Mouse (Mus musculus) heart, adult 2 months (tissue): ENCODE results near the gene Zfp46. TPM values are rescaled to one million over a fixed set of nuclear protein-coding genes. Genes with fewer than 3 reads are reported as not detected.

Experiments used
- DNase-seq, 2 experiments: peaks; one replicate each; pipeline ENCODE4 v3.0.0; 2021
- H3K27ac ChIP-seq: fragments of 200-600 bp; 2 replicates; pipeline ENCODE4 v1.8.1; 2022
- H3K27me3 ChIP-seq: fragments of 200-500 bp; 2 replicates; pipeline ENCODE4 v1.6.1; 2012; ENCODE audit warnings: mild to moderate bottlenecking, low read length, inconsistent platforms, mixed read lengths; ENCODE audit not compliant: control insufficient read depth, insufficient read depth
- H3K36me3 ChIP-seq: fragments of 200-500 bp; 2 replicates; pipeline ENCODE4 v1.6.1; 2012; ENCODE audit warnings: low read length, inconsistent platforms; ENCODE audit not compliant: control insufficient read depth, insufficient read depth
- H3K4me1 ChIP-seq: fragments of 200-500 bp; 2 replicates; pipeline ENCODE4 v1.6.1; 2011; ENCODE audit warnings: low read length; ENCODE audit not compliant: control insufficient read depth, insufficient read depth
- H3K4me3 ChIP-seq: fragments of 200-600 bp; 2 replicates; pipeline ENCODE4 v1.8.1; 2022
- H3K79me2 ChIP-seq: fragments of 200-500 bp; replicated peaks from 2 replicates; pipeline ENCODE4 v1.6.1; 2012; ENCODE audit warnings: mild to moderate bottlenecking, inconsistent platforms, low read length, moderate library complexity, mixed read lengths; ENCODE audit not compliant: control insufficient read depth, insufficient read depth
- H3K9ac ChIP-seq: fragments of 200-500 bp; 2 replicates; pipeline ENCODE4 v1.6.1; 2012; ENCODE audit warnings: low read depth, mild to moderate bottlenecking, control low read depth, inconsistent platforms, low read length, mixed read lengths
- CTCF ChIP-seq: fragments of 200-600 bp; IDR thresholded peaks from 2 replicates; pipeline ENCODE4 v1.8.1; 2022; ENCODE audit warnings: antibody characterized with exemption, mild to moderate bottlenecking, moderate library complexity
- EP300 ChIP-seq: fragments of 200-500 bp; IDR thresholded peaks from 2 replicates; pipeline ENCODE4 v1.6.1; 2011; ENCODE audit warnings: low read depth, low read length, control low read depth; ENCODE audit not compliant: insufficient read depth
- POLR2A ChIP-seq: fragments of 200-500 bp; IDR thresholded peaks from 2 replicates; pipeline ENCODE4 v1.6.1; 2011; ENCODE audit warnings: mild to moderate bottlenecking, low read depth, low read length, control low read depth; ENCODE audit not compliant: insufficient read depth
- WGBS: fragments of 180-500 bp; shearing (Covaris S2); methylation state at CpG from one replicate; pipeline ENCODE4 v1.1.7; 2018; 5-methylcytosine and 5-hydroxymethylcytosine counted together
- intact Hi-C: fragments of 180-260 bp; cut with DNase I; formaldehyde crosslinking; loops from one replicate; pipeline ENCODE4 v1.15.1; 2025
- polyA plus RNA-seq: library from polyadenylated mRNA; depleted of rRNA; stranded (reverse); fragments of >200 nt; gene quantifications from 2 replicates; pipeline ENCODE4 v1.2.3, GENCODE M21; 2012
- total RNA-seq, 2 experiments: library from RNA; stranded (reverse); gene quantifications; 2 replicates each; pipeline ENCODE4 v1.2.3; 2021

Gene Zfp46
- total and polyA plus RNA-seq, 3 experiments = 32.1 to 39.6 (median 33.7) TPM

DNA sequence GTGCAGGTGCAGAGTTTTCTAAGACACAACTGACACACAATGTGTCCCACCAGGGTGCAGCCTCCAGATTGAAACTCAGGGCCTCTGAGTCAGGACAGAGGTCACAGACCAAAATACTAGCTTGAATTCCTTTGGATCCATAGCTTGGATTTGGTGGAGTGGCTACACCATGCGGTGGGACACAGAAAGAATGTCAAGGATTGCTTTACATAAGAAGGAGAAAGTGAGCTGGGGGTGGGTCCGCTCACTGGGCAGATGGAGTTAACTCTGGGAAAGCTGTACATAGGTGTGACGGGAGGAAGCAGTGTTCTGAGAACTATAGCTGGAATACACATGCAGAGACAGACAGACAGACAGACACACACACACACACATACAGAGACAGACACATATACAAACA is 24.6 kb upstream of the Zfp46 start:
- intact Hi-C loops = loop anchor here (1.0 to 5.0 kb wide), 4 partner anchors 25 to 362 kb away; partner anchors contain the start of genes Lactbl1 and Zfp46
- no peak for DNase-seq
- peaks cover 4% of the 10 kb centered on the region for H3K4me1 ChIP-seq
- H3K36me3 ChIP-seq = no peaks in the 10 kb centered on the region
- TF ChIP-seq CTCF = no peak
- TF ChIP-seq EP300 = no peak
- no peak for TF ChIP-seq POLR2A
- H3K27ac ChIP-seq = peak overlapping the region; percentile 39
- 52% methylated on average over 3 of the region's 3 CpGs for WGBS
- no peaks in the 10 kb centered on the region for H3K79me2 ChIP-seq
- no peak overlapping the region for H3K4me3 ChIP-seq
- no peak overlapping the region; the same call in 1 of the 2 replicates for H3K9ac ChIP-seq
- H3K27me3 ChIP-seq = no peaks in the 10 kb centered on the region

DNA sequence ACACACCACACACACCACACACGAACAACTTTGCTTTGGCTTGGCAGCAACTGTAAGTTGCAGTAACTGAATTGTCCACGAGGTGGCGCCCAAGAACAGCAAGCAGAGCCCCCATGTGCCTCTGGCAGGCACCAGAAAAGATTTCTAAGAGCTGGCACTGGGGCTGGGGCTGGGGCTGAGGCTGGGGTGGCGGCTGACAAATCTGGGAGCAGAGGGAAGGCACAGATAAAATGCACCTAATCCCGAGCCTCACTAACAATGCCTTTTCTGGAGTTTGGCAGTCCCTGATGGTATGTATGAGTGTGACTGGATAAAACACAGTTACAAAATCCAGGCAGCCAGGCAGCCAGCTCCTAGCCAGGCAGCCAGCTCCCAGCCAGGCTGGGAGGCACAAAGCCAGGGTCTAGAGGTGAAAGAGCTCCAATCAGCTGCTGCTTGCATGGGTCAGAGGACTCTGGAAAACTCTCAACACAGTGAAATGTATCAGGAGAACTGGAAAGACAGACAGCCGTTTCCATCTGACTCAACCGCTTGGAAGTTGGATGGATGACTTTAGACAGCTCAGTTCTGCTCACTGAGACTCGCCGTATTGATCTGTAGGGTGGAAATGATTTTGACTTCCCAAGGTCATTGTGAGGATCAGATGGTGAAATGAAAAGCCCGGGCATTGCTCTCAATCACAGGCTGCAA is 23.8 kb upstream of the Zfp46 start:
- TF ChIP-seq EP300 (peak; percentile 52; the same call in 1 of the 2 replicates), POLR2A (peak; percentile 20; the same call in 1 of the 2 replicates), CTCF (peak; percentile 69)
- H3K9ac ChIP-seq = no peak overlapping the region; the same call in 1 of the 2 replicates
- WGBS = 27% methylated on average over 10 of the region's 10 CpGs

DNA sequence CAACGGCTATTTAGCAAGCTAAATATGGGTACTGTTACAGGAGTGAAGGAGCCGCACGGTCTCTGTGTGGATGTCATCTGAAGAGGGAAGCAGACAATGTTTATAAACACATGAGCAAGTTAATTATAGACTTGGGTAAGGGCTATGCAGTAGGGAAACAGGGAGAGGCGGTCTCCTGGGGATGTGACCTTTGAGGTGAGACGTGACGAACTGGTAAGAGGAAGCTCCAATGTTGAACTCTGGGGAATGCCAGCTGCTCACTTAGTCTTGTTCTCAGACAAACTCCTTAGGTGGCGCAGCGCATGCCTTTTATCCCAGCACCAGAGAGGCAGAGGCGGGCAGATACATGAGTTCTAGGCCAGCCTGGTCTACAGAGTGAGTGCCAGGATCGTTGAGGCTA is 22.6 kb upstream of the Zfp46 start:
- H3K9ac ChIP-seq = no peak overlapping the region
- TF ChIP-seq CTCF (no peak), POLR2A (no peak), EP300 (0 out of 2 replicates have a peak, but pooled peaks have one; percentile 56)
- no peak overlapping the region for H3K4me3 ChIP-seq
- WGBS = 36% methylated on average over 10 of the region's 10 CpGs
- H3K4me1 ChIP-seq = peaks cover 4% of the 10 kb centered on the region
- H3K36me3 ChIP-seq = no peaks in the 10 kb centered on the region
- H3K27ac ChIP-seq = peak overlapping the region; percentile 85
- peak in 1 of 2 experiments; percentile 54 for DNase-seq
- H3K79me2 ChIP-seq = no peaks in the 10 kb centered on the region
- no peaks in the 10 kb centered on the region for H3K27me3 ChIP-seq
- intact Hi-C loops = loop anchor here (2.0 to 5.0 kb wide), 3 partner anchors 23 to 360 kb away; partner anchors contain the start of genes Lactbl1 and Zfp46

More for the DNA sequence above, 23.8 kb upstream of the Zfp46 start:
- intact Hi-C loops = loop anchor here (1.0 to 5.0 kb wide), 4 partner anchors 24 to 362 kb away; partner anchors contain the start of genes Lactbl1 and Zfp46
- Histone ChIP-seq H3K4me1 (peaks cover 4% of the 10 kb centered on the region), H3K79me2 (no peaks in the 10 kb centered on the region), H3K27me3 (no peaks in the 10 kb centered on the region), H3K36me3 (no peaks in the 10 kb centered on the region), H3K27ac (peak overlapping the region; percentile 85), H3K4me3 (no peak overlapping the region)
- peak; percentile 85 to 89 for DNase-seq

DNA sequence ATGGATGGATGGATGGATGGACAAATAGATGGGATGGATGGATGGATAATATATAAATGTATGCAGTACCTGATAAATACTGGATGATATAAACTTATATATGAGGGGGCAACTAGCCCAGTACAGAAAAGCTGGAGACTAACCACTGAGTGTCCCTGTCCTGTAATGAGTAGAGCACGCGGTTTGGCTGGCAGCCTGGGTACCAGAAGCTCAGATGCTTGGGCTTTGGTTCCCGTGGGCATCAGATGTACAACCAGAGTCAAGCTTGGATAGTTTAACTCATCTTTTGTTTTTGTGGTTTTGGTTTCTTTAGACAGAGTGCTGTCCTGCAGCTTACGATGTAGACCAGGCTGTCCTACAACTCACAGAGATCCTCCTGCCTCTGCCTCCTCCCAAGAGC is 20.9 kb upstream of the Zfp46 start:
- Histone ChIP-seq H3K27me3 (no peaks in the 10 kb centered on the region), H3K36me3 (no peaks in the 10 kb centered on the region), H3K4me1 (peaks cover 4% of the 10 kb centered on the region), H3K9ac (no peak overlapping the region), H3K79me2 (no peaks in the 10 kb centered on the region), H3K27ac (no peak overlapping the region), H3K4me3 (no peak overlapping the region)
- intact Hi-C loops = loop anchor here (5.0 kb wide), 2 partner anchors 34 to 359 kb away; partner anchors contain the start of gene Lactbl1
- TF ChIP-seq POLR2A (no peak), EP300 (no peak), CTCF (no peak)
- no peak for DNase-seq
- 89% methylated on average over 4 of the region's 4 CpGs for WGBS

DNA sequence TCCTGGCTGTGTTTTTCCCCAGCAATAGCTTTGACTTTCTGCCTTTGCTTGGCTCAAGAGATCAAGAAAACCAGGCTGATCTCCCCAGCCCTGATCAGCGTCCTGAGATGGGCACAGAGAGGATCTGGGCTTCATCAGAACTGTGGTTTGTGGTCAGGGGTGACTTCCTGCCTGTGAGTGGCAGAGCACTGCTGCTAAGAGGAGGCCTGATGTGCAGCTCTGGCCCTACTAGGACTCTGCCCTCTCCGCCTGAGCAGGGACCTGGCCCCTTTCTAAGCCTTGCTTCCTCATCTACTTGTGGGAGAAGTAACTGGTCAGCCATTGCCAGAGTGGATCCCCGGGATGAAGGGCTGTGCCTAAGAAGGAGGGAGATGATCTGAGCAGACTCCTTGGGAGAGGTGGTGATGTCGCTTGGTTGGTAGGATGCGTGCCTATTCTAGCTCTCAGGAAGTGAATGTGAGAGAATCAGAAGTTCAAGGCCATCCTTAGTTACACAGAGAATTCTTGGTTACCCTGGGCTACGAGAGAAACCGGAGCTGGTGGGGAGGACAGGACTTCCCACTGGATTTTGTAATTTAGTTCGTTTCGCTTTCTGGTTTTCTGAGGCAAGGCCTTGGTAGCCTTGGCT is 17.7 kb upstream of the Zfp46 start:
- Histone ChIP-seq H3K4me1 (peaks cover 4% of the 10 kb centered on the region; the same call in 1 of the 2 replicates), H3K36me3 (no peaks in the 10 kb centered on the region), H3K27me3 (no peaks in the 10 kb centered on the region), H3K79me2 (no peaks in the 10 kb centered on the region), H3K4me3 (no peak overlapping the region), H3K9ac (no peak overlapping the region), H3K27ac (no peak overlapping the region)
- 73% methylated on average over 9 of the region's 9 CpGs for WGBS
- TF ChIP-seq POLR2A = no peak
- no peak for TF ChIP-seq CTCF
- TF ChIP-seq EP300 = no peak
- DNase-seq = peak in 1 of 2 experiments; percentile 45
- intact Hi-C loops = no loop called here
